Mouse (Mus musculus) E14TG2a.4 (cell line): ENCODE results near the gene Itgam.
"Not testable (repeated sequence)": the region's sequence is repeated elsewhere in the genome, so short reads cannot be mapped to it uniquely, and the experiment has no call there.

Experiments
- CTCF ChIP-seq: conservative IDR thresholded peaks from 2 replicates; pipeline ENCODE4 v1.5.1; 2014; ENCODE audit warnings: low read length
- NANOG ChIP-seq: IDR thresholded peaks from 2 replicates; pipeline ENCODE4 v1.6.1; 2014; ENCODE audit warnings: borderline replicate concordance, low read length, mixed read lengths
- POU5F1 ChIP-seq: IDR thresholded peaks from 2 replicates; pipeline ENCODE4 v1.6.1; 2014; ENCODE audit warnings: low read length, borderline replicate concordance

- not testable (repeated sequence) for TF ChIP-seq POU5F1, CTCF, NANOG
Observed at GRCm38 (mm10) chr7:128016134-128016533, 46.3 kb upstream of the Itgam start.
